Mouse (Mus musculus) liver, postnatal 0 days (tissue): Measurements from ENCODE around the gene Usp45. TPM values are rescaled to one million over a fixed set of nuclear protein-coding genes. Genes with fewer than 3 reads are reported as not detected.
A peak's percentile ranks its signal among the peaks of the same experiment; 100 is the strongest.
"Not testable (repeated sequence)": the region's sequence is repeated elsewhere in the genome, so short reads cannot be mapped to it uniquely, and the experiment has no call there.

Source experiments
- ATAC-seq: fragments of 200-750 bp; cut with Nextera tagmentation; 2 replicates; pipeline ENCODE4 v1.8.0; 2017; ENCODE audit warnings: mild to moderate bottlenecking, moderate library complexity
- DNase-seq: peaks from one replicate; pipeline ENCODE4 v3.0.0-alpha.2; 2016
- H3K27ac ChIP-seq: fragments of 300-500 bp; sonication (generic); 2 replicates; pipeline ENCODE4 v1.5.1; 2014; ENCODE audit warnings: antibody characterized with exemption, moderate library complexity, mild to moderate bottlenecking, low read depth
- H3K27me3 ChIP-seq: fragments of 300-500 bp; sonication (generic); 2 replicates; pipeline ENCODE4 v1.6.1; 2014; ENCODE audit warnings: low read length, control low read depth, mixed read lengths; ENCODE audit not compliant: insufficient read depth
- H3K36me3 ChIP-seq: fragments of 300-500 bp; sonication (generic); replicated peaks from 2 replicates; pipeline ENCODE4 v1.6.1; 2014; ENCODE audit warnings: mild to moderate bottlenecking, control low read depth, low read length, moderate library complexity, mixed read lengths; ENCODE audit not compliant: insufficient read depth
- H3K4me1 ChIP-seq: fragments of 300-500 bp; sonication (generic); 2 replicates; pipeline ENCODE4 v1.6.1; 2014; ENCODE audit warnings: antibody characterized with exemption, mild to moderate bottlenecking, control low read depth; ENCODE audit not compliant: insufficient read depth
- H3K4me2 ChIP-seq: fragments of 300-500 bp; sonication (generic); 2 replicates; pipeline ENCODE4 v1.6.1; 2014; ENCODE audit warnings: low read depth, mild to moderate bottlenecking, low read length, moderate library complexity, mixed read lengths
- H3K4me3 ChIP-seq: fragments of 300-500 bp; sonication (generic); 2 replicates; pipeline ENCODE4 v1.5.1; 2014; ENCODE audit warnings: low read depth, low read length
- H3K9ac ChIP-seq: fragments of 300-500 bp; sonication (generic); replicated peaks from 2 replicates; pipeline ENCODE4 v1.6.1; 2014; ENCODE audit warnings: mild to moderate bottlenecking, moderate library complexity
- H3K9me3 ChIP-seq: fragments of 300-500 bp; sonication (generic); 2 replicates; pipeline ENCODE4 v1.6.1; 2016; ENCODE audit warnings: mild to moderate bottlenecking, control low read depth, low read length, mixed read lengths
- CTCF ChIP-seq: sonication (generic); IDR thresholded peaks from 2 replicates; pipeline ENCODE4 v1.5.1; 2016; ENCODE audit warnings: antibody characterized with exemption, low read depth
- EP300 ChIP-seq: IDR thresholded peaks from 2 replicates; pipeline ENCODE4 v1.6.1; 2016; ENCODE audit warnings: antibody characterized with exemption, low read depth, mild to moderate bottlenecking
- WGBS: fragments of 180-500 bp; shearing (Covaris S2); extraction: QIAGEN DNeasy Blood & Tissue Kit; methylation state at CpG from one replicate; pipeline ENCODE4 v1.1.7; 2014; ENCODE audit not compliant: insufficient replicate concordance; 5-methylcytosine and 5-hydroxymethylcytosine counted together
- polyA plus RNA-seq: library from polyadenylated mRNA; unstranded; fragments of >200 nt; fragmentation: Nextera tagmentation; extraction: Ambion mirVana; gene quantifications from 2 replicates; pipeline ENCODE4 v1.2.1, GENCODE M21; 2015

Usp45 gene
- polyA plus RNA-seq: 3.5 and 5.0 TPM in 2 replicates

GRCm38 (mm10) chr4:21766863-21767304 lies at the start of gene Usp45, which contains the start of gene Tstd3:
Gene Usp45 (plus strand): TSS chr4:21767156.
Gene Tstd3 (minus strand): TSS chr4:21767212.
- WGBS: under 1% methylated on average over 17 of the region's 17 CpGs
- Histone ChIP-seq H3K4me2 (peak within 1 kb of the TSS; percentile 82), H3K27ac (peak within 1 kb of the TSS; percentile 78)

GRCm38 (mm10) chr4:21722752-21723334 lies 44.1 kb upstream of the Usp45 start:
- Histone ChIP-seq H3K4me3 (no peak overlapping the region), H3K27me3 (no peaks in the 10 kb centered on the region), H3K9me3 (no peaks in the 10 kb centered on the region), H3K36me3 (no peaks in the 10 kb centered on the region), H3K9ac (no peak overlapping the region), H3K27ac (no peak overlapping the region), H3K4me2 (no peak overlapping the region), H3K4me1 (0 out of 2 replicates have a peak, but pooled peaks cover 2% of the 10 kb centered on the region)
- ATAC-seq (no peak), DNase-seq (no peak)
- TF ChIP-seq EP300 (no peak), CTCF (no peak)
- WGBS: 50% methylated on average over 7 of the region's 7 CpGs

More at GRCm38 (mm10) chr4:21766863-21767304, at the start of gene Usp45, which contains the start of gene Tstd3:
- Histone ChIP-seq H3K4me3 (peak within 1 kb of the TSS; percentile 83), H3K36me3 (no peaks in the 10 kb centered on the region), H3K27me3 (no peaks in the 10 kb centered on the region), H3K9me3 (no peaks in the 10 kb centered on the region), H3K9ac (peak within 1 kb of the TSS; percentile 80), H3K4me1 (peaks cover 4% of the 10 kb centered on the region)
- TF ChIP-seq CTCF (peak; percentile 94), EP300 (no peak)
- DNase-seq (peak; percentile 85), ATAC-seq (peak; percentile 96)

GRCm38 (mm10) chr4:21726912-21727614 lies 39.9 kb upstream of the Usp45 start:
- peak; percentile 44; the same call in 1 of the 2 replicates for ATAC-seq
- TF ChIP-seq EP300: no peak
- peak; percentile 79 for TF ChIP-seq CTCF
- under 1% methylated on average over 22 of the region's 22 CpGs for WGBS

GRCm38 (mm10) chr4:21727615-21728165 lies 39.3 kb upstream of the Usp45 start, which contains the start of gene Ccnc:
Gene Ccnc (plus strand): TSS chr4:21727701.
- Histone ChIP-seq H3K4me1 (peaks cover 8% of the 10 kb centered on the region), H3K9me3 (no peaks in the 10 kb centered on the region), H3K27me3 (no peaks in the 10 kb centered on the region), H3K27ac (peak within 1 kb of the TSS; percentile 85), H3K36me3 (0 out of 2 replicates have a peak, but pooled peaks cover under 1% of the 10 kb centered on the region), H3K4me3 (peak within 1 kb of the TSS; percentile 96), H3K9ac (peak within 1 kb of the TSS; percentile 87), H3K4me2 (peak within 1 kb of the TSS; percentile 94)
- DNase-seq (peak; percentile 94), ATAC-seq (peak; percentile 99)
- TF ChIP-seq CTCF (no peak), EP300 (peak; percentile 31; the same call in 1 of the 2 replicates)
- WGBS: under 1% methylated on average over 37 of the region's 37 CpGs

More at GRCm38 (mm10) chr4:21726912-21727614, 39.9 kb upstream of the Usp45 start:
- peak overlapping the region; percentile 94 for H3K4me2 ChIP-seq
- H3K9me3 ChIP-seq: no peaks in the 10 kb centered on the region
- H3K27me3 ChIP-seq: no peaks in the 10 kb centered on the region
- peaks cover 8% of the 10 kb centered on the region for H3K4me1 ChIP-seq
- no peaks in the 10 kb centered on the region for H3K36me3 ChIP-seq
- no peak for DNase-seq
- H3K4me3 ChIP-seq: peak overlapping the region; percentile 96
- peak overlapping the region; percentile 87 for H3K9ac ChIP-seq
- peak overlapping the region; percentile 85 for H3K27ac ChIP-seq

GRCm38 (mm10) chr4:21739169-21739568 lies 27.8 kb upstream of the Usp45 start:
- Histone ChIP-seq H3K27ac (no peak overlapping the region), H3K27me3 (no peaks in the 10 kb centered on the region), H3K9ac (no peak overlapping the region), H3K4me1 (no peaks in the 10 kb centered on the region), H3K36me3 (peaks cover 10% of the 10 kb centered on the region; the same call in 1 of the 2 replicates), H3K4me3 (no peak overlapping the region), H3K9me3 (no peaks in the 10 kb centered on the region), H3K4me2 (no peak overlapping the region)
- peak; percentile 48 for TF ChIP-seq CTCF
- TF ChIP-seq EP300: no peak
- ATAC-seq (no peak), DNase-seq (no peak)
- 75% methylated on average over 4 of the region's 4 CpGs for WGBS

GRCm38 (mm10) chr4:21744142-21744541 lies 22.8 kb upstream of the Usp45 start:
- H3K4me3 ChIP-seq, ATAC-seq, H3K4me1 ChIP-seq, H3K27me3 ChIP-seq, H3K9ac ChIP-seq, H3K4me2 ChIP-seq, H3K27ac ChIP-seq, H3K9me3 ChIP-seq, DNase-seq: not testable (repeated sequence)
- H3K36me3 ChIP-seq: peaks cover 10% of the 10 kb centered on the region; the same call in 1 of the 2 replicates
- WGBS: 92% methylated on average over 8 of the region's 8 CpGs
- peak; percentile 17; the same call in 1 of the 2 replicates for TF ChIP-seq CTCF
